Mouse (Mus musculus) cerebellum, adult 2 months (tissue): Measurements from ENCODE around the gene Tec. TPM values are rescaled to one million over a fixed set of nuclear protein-coding genes. Genes with fewer than 3 reads are reported as not detected.

Experiments used
- DNase-seq, 2 experiments: peaks; one replicate each; pipeline ENCODE4 v3.0.0; 2021
- H3K27ac ChIP-seq: fragments of 200-500 bp; 2 replicates; pipeline ENCODE4 v1.5.1; 2012; ENCODE audit warnings: low read length, control low read depth, inconsistent platforms; ENCODE audit not compliant: insufficient read depth
- H3K27me3 ChIP-seq: fragments of 200-500 bp; 2 replicates; pipeline ENCODE4 v1.6.1; 2012; ENCODE audit warnings: inconsistent platforms, mild to moderate bottlenecking, low read length, moderate library complexity; ENCODE audit not compliant: control insufficient read depth, insufficient read depth
- H3K4me1 ChIP-seq: fragments of 200-500 bp; 2 replicates; pipeline ENCODE4 v1.6.1; 2011; ENCODE audit warnings: low read length; ENCODE audit not compliant: control insufficient read depth, insufficient read depth
- H3K4me3 ChIP-seq: fragments of 200-500 bp; replicated peaks from 2 replicates; pipeline ENCODE3; 2011; ENCODE audit warnings: mild to moderate bottlenecking, low read depth, low read length, control low read depth; ENCODE audit not compliant: insufficient read depth
- CTCF ChIP-seq: fragments of 200-500 bp; IDR thresholded peaks from 2 replicates; pipeline ENCODE4 v1.5.1; 2011; ENCODE audit warnings: low read depth, mild to moderate bottlenecking, control low read depth, low read length, moderate library complexity, borderline replicate concordance; ENCODE audit not compliant: insufficient read depth
- POLR2A ChIP-seq: fragments of 200-500 bp; IDR thresholded peaks from 2 replicates; pipeline ENCODE4 v1.6.1; 2011; ENCODE audit warnings: low read length, control low read depth, borderline replicate concordance; ENCODE audit not compliant: insufficient read depth
- WGBS: fragments of 180-500 bp; shearing (Covaris S2); methylation state at CpG from one replicate; pipeline ENCODE4 v1.1.7; 2018; 5-methylcytosine and 5-hydroxymethylcytosine counted together
- polyA plus RNA-seq: library from polyadenylated mRNA; depleted of rRNA; stranded (reverse); fragments of >200 nt; gene quantifications from 2 replicates; pipeline ENCODE4 v1.2.3, GENCODE M21; 2012

The Tec gene
- polyA plus RNA-seq, 1 experiment, result 1.8 TPM

DNA sequence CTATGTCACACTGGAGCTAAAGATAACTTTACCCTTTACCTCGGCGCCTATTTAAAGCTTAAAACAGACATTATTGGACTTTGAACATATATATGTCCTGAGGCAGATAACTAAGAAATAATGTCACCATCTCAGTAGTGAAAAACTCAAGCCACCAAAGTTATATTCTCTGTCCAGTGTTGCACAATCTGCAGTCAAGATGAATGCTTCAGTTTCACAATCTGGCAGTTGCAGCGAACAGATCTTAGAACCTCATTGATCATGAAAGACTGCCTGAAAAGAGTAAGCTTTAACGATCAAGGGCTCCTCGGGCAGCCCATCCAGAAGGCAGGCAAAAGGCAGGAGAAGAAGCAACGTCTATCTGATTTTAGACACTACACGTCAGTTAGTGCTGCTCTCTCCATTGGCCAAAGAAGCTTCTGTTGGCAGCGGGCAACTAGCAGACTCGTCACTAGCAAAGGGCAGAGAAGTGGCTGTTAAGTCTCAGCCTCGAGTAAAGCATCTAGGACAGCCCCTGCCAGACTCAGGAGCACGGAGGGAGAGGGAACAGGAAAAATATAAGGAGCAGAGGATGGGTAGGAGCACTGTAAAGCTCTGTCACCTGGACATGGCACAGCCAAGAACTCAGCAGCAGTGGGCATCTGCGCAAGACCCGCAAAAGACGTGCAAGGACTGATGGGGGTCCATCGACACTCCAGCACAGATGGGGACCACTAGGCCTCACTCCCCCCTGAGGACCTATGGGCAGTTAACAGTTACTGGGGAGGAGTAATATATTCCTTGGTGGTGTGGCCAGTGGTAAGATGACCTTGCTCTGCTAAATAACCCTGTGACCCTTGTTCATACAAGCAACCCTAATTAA is 35.1 kb downstream of the Tec start:
- Histone ChIP-seq H3K27ac (no peak overlapping the region), H3K4me1 (no peaks in the 10 kb centered on the region), H3K27me3 (no peaks in the 10 kb centered on the region), H3K4me3 (no peak overlapping the region)
- no peak for DNase-seq
- WGBS, result 74% methylated on average over 15 of the region's 15 CpGs
- TF ChIP-seq POLR2A, result no peak
- TF ChIP-seq CTCF, result no peak

DNA sequence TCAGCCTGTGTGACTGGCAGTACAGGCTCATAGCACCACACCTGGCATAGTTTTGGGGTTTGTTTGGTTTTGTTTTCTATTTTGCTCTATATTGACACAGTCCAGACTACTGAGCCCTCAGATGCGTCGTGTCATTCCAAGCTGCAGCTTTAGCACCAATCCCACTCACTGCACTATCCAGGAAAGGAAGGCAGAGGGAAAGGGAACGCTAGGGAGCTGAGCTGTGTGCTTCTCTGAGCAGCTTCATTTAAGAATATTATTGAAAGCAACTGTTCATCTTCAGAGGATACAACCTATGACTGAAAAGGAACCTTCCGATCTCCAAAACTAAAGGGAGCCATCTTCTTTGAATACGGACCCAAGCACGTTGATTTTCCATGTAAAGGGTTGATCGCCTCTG is 36.1 kb downstream of the Tec start:
- Histone ChIP-seq H3K27ac (no peak overlapping the region), H3K4me1 (no peaks in the 10 kb centered on the region), H3K4me3 (no peak overlapping the region), H3K27me3 (no peaks in the 10 kb centered on the region)
- TF ChIP-seq CTCF, result no peak
- no peak for TF ChIP-seq POLR2A
- no peak for DNase-seq
- WGBS, result 96% methylated on average over 7 of the region's 7 CpGs

DNA sequence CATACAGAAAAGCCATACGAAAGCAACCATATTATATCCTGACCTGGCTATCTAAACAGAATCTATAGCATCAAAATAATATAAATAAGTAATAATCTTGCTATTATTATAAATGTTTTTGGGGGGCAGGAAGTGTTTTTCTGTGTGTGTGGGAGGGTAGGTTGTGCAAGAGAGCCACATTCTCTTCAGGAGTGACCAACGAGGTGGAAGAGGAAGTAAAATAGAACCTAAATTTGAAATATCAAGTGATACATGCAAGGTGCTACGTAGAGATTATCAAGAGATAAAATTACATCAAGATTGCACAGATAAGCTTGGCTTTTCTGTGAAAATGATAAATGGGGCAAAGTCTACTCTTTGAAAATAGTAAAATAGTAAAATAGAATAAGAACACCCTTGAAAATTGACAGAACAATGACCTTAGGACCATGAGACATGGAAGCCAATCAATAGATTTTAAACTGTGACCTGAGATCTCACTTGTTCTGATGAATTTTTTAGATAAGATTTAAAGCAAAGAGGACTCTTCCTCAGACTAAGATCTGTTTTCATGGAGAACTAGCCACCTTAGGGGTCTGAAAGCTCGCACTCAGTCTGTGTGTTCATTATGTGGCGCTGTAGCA is 37.2 kb downstream of the Tec start:
- no peaks in the 10 kb centered on the region for H3K4me1 ChIP-seq
- 96% methylated on average over 5 of the region's 5 CpGs for WGBS
- no peak for DNase-seq
- no peaks in the 10 kb centered on the region for H3K27me3 ChIP-seq
- no peak overlapping the region for H3K27ac ChIP-seq
- TF ChIP-seq POLR2A (no peak), CTCF (no peak)
- H3K4me3 ChIP-seq, result no peak overlapping the region

GRCm38 (mm10) chr5:72829506-72830067 is 38.7 kb downstream of the Tec start:
- H3K4me1 ChIP-seq, result no peaks in the 10 kb centered on the region
- no peak for DNase-seq
- H3K4me3 ChIP-seq, result no peak overlapping the region
- H3K27ac ChIP-seq, result no peak overlapping the region
- H3K27me3 ChIP-seq, result no peaks in the 10 kb centered on the region
- WGBS, result 94% methylated on average over 7 of the region's 7 CpGs
- TF ChIP-seq POLR2A (no peak), CTCF (no peak)

DNA sequence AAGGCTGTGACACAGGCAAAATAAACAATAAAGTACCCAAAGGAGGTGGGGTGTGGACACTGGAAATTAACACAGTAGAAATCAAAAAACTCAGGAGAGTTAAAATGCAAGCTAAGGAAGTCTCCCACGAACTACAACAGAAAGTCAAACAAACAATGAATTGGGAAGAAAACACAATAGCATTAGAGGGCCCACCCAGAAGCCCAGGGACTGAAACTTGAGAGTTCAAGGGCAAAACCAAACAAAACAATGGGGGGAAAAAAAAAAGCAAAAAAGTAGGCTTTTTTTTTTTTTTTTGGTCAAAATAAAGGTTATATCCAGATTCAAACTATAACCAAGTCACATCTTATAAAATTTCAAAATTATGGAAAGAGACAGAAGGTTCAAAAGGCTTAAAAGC is 39.9 kb downstream of the Tec start:
- DNase-seq, result no peak
- no peak for TF ChIP-seq POLR2A
- TF ChIP-seq CTCF, result no peak
- 76% methylated on average over 1 of the region's 1 CpGs for WGBS
- Histone ChIP-seq H3K27me3 (no peaks in the 10 kb centered on the region), H3K27ac (no peak overlapping the region), H3K4me1 (no peaks in the 10 kb centered on the region), H3K4me3 (no peak overlapping the region)

DNA sequence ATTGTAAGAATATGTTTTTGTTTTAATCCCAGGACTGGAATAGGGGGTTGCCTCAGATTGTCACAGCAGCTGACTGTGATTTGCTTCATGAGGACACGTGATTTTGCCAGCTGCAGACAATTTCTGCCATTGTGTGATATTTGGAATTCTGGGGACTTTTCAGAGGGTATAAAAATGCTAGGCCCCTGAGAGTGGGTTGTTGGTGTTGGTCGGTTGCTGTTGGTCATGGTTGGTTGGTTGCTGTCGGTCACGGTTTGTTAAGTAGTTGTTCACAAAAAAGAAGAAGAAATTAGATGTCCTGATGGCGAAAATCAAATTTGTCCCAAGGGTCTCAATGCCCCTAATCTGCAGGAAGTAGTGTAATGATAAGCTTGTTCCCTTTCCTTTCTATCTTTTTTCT is 40.8 kb downstream of the Tec start:
- H3K27ac ChIP-seq, result no peak overlapping the region
- no peak for DNase-seq
- H3K4me3 ChIP-seq, result no peak overlapping the region
- no peaks in the 10 kb centered on the region for H3K4me1 ChIP-seq
- no peak for TF ChIP-seq POLR2A
- no peak for TF ChIP-seq CTCF
- no peaks in the 10 kb centered on the region for H3K27me3 ChIP-seq
- 57% methylated on average over 5 of the region's 5 CpGs for WGBS

DNA sequence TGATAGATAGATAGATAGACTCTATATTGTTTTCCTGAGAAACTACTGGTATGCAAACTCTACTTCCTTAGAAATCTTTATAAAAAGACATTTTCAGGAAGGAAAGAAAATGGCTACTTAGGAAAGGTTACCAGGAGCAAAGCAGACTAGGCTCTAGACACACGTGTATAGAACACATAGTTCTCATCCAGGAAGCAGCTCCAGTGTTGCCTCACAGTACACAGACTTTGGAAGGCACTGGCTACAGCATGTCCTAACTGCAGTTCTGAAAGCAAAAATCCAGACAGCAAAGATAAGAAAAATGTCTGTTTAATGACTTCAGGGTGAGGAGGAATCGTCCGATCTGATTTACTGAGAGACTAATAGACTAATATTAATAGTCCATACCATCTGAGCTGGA is 41.8 kb downstream of the Tec start:
- DNase-seq, result no peak
- H3K27me3 ChIP-seq, result no peaks in the 10 kb centered on the region
- no peak overlapping the region for H3K27ac ChIP-seq
- WGBS, result 93% methylated on average over 3 of the region's 3 CpGs
- no peak overlapping the region for H3K4me3 ChIP-seq
- no peak for TF ChIP-seq CTCF
- TF ChIP-seq POLR2A, result no peak
- H3K4me1 ChIP-seq, result no peaks in the 10 kb centered on the region
